Mouse (Mus musculus): ENCODE measurements at regions not wholly inside any gene's neighbourhood (a gene's known extent, or its start where the extent isn't known, plus 50 kb on each side); places are given as distances from the start of the nearest gene placed in this dataset.

- DNase-seq (ENCODE audit: extremely low spot score, low read depth, low spot score) = no peak
Observed at GRCm38 (mm10) chr5:119557071-119557470, 113.4 kb upstream of the Tbx3 start.

- no peak for DNase-seq (ENCODE audit: extremely low spot score, low read depth, low spot score)
Observed at GRCm38 (mm10) chr5:119559696-119560095, 110.8 kb upstream of the Tbx3 start.

- DNase-seq (ENCODE audit: extremely low spot score, low read depth, low spot score) = no peak
Observed at GRCm38 (mm10) chr5:119560392-119560791, 110.1 kb upstream of the Tbx3 start.

GRCm38 (mm10) chr5:119561531-119561930 is 108.9 kb upstream of the Tbx3 start:
- no peak for DNase-seq (ENCODE audit: extremely low spot score, low read depth, low spot score)

DNA sequence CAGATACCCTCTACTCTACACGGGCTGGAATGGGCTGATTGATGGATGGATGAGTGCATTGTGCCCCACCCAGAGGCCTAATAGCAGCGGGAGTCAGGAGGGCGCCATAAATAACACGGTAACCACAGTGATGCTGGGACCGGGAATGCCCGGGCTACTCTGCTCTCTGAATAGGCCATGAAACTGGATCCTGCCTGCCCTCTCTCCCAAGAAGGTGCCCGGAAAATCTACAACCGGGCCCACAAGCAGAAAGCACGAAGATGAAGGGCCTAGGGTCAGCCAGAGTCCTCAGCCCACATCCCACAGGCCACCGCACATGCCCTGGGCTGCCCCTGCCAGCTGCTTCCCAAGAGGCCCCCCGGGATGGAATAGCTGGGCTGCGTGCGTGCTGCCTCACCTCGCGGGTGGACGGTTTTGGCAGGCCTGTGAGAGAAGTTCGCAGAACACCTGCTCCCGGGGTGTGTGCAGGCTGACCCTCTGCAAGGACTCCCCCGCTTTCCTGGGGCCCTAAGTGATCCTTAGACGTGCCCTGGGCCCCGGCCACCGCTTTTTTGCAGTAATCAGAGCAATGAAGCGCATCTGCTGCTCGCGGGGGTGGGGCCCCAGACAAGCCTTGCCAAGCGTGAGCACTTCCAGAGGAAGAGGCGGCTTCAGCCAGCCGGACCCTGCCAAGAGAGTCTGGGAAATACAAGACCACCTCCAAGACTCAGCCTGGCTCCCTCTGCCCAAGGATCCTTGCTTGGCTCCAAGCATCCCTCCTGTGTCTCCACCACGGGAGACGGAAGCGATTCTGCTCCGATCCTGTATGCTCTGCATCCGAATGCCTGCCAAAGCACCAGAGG is 106.7 kb upstream of the Tbx3 start:
- no peak for DNase-seq (ENCODE audit: extremely low spot score, low read depth, low spot score)

DNA sequence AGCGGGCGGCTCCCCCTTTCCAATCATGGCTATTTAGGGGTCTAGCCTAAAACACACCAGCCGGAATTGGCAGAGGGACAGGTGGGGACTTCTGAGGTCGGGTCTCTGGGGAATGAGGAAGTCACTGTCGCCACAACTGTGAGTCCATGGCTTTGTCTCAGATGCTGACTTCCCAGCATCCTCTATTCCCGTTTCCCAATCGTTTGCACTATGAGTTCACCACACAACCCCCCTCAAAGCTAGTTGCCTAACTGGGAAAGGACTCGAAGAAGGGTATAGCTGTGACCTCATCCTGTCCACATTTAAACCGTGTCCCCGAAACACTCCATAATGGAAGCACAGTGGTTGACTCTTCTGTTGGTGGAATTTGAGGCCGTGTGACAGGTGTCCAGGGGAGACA is 102.8 kb upstream of the Tbx3 start:
- DNase-seq (ENCODE audit: extremely low spot score, low read depth, low spot score) = no peak

DNA sequence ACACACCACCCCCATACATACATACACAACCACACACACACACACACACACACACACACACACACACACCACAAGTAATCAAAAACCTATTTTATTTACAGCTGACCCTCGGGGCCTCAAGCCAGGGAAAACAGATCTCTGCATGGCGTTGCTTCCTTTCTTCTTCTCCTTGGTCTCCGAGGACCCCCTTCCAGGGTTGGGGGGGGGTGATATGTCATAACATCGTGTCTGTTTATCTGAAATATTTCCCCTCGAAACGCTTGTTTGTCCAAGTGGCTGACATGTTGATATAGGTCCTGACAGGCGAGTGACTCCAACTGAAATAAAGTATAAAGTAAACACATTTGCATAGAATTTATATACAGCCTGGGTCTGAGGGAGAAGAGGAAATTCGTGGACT is 100.4 kb upstream of the Tbx3 start:
- DNase-seq (ENCODE audit: extremely low spot score, low read depth, low spot score) = no peak

DNA sequence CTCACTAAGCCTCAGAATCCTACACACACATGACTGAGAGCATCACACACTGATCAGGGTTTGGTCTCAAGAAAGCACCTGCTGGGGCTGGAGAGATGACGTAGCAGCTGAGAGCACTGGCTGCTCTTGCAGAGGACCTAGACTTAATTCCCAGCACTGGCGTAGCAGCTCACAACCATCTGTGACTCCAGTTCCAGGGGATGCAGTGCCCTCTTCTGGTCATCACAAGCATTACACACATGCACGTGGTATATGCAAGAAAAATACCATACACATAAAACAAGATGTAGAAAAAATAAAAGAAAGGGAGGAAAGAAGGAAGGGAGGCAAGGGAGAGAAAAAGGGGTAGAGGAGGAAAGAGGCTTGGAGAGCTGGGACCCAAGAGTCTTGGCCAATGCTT is 98.8 kb upstream of the Tbx3 start:
- no peak for DNase-seq (ENCODE audit: extremely low spot score, low read depth, low spot score)

GRCm38 (mm10) chr5:119575124-119575523 is 95.3 kb upstream of the Tbx3 start:
- DNase-seq (ENCODE audit: extremely low spot score, low read depth, low spot score) = no peak

DNA sequence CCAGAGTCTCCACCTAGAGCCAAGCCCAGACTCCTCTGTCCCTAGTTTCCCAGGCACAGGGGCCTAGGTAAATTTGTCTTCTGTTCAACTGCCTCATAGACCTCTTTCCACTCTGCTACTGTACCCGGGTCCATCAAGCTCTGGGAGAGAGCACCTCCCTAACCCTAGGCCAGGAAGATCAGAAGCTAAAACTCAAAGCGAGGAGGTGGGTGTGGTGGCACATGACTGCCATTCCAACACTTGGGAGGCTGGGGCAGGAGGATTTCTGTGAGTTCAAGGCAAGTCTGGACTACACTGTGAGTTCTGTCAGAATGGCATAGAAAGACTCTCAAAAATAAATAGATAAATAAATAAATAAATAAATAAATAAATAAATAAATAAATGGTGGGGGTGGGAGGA is 91.2 kb upstream of the Tbx3 start:
- DNase-seq (ENCODE audit: extremely low spot score, low read depth, low spot score) = no peak

DNA sequence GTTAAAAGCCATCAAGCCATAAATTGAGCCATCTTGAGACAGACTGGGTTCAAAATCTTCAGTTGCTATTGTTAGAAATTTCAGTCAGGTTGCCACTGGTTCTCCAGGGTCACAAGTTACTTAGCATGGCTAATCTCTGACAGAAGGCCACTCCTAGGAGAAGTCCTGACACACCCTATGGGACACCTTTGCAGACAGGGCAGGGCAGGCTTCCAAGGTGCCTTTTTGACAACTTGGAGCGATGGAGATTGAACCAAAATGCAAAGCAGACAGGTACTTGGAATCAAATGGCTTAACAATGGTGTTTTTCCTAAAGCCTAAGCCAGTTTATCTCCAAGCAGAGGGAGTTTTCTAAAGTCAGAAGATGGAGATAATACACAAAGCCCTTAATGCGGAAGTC is 90.7 kb upstream of the Tbx3 start:
- no peak for DNase-seq (ENCODE audit: extremely low spot score, low read depth, low spot score)

DNA sequence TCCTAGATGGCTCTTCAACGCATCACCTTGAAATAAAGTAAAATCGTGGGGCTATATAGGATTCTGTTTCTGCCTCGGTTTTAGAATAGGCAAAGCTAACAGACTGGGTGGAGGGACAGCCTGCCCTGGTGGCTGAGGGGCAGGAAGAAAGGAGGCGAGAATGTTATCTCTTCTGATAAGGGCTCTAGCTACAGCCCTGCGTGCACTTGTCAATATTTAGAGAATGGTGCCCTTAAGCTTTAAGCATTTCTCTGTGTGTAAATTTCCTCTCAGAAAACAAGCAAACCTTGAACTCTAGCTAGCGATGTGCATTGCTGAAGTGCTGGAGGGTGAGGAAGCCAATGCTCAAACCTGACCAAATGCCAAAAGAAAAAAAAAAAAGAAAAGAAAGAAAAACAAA is 90.1 kb upstream of the Tbx3 start:
- DNase-seq (ENCODE audit: extremely low spot score, low read depth, low spot score) = no peak

GRCm38 (mm10) chr5:119580798-119581197 is 89.7 kb upstream of the Tbx3 start:
- no peak for DNase-seq (ENCODE audit: extremely low spot score, low read depth, low spot score)

- DNase-seq (ENCODE audit: extremely low spot score, low read depth, low spot score) = no peak
Observed at GRCm38 (mm10) chr5:119584389-119584788, 86.1 kb upstream of the Tbx3 start.

GRCm38 (mm10) chr5:119584914-119585313 is 85.6 kb upstream of the Tbx3 start:
- DNase-seq (ENCODE audit: extremely low spot score, low read depth, low spot score) = no peak

- no peak for DNase-seq (ENCODE audit: extremely low spot score, low read depth, low spot score)
Observed at GRCm38 (mm10) chr5:119586391-119587058, 83.9 kb upstream of the Tbx3 start.

GRCm38 (mm10) chr5:119587239-119587811 is 83.1 kb upstream of the Tbx3 start:
- DNase-seq (ENCODE audit: extremely low spot score, low read depth, low spot score) = no peak

- DNase-seq (ENCODE audit: extremely low spot score, low read depth, low spot score) = no peak
Observed at GRCm38 (mm10) chr5:119588340-119589272, 81.9 kb upstream of the Tbx3 start.

DNA sequence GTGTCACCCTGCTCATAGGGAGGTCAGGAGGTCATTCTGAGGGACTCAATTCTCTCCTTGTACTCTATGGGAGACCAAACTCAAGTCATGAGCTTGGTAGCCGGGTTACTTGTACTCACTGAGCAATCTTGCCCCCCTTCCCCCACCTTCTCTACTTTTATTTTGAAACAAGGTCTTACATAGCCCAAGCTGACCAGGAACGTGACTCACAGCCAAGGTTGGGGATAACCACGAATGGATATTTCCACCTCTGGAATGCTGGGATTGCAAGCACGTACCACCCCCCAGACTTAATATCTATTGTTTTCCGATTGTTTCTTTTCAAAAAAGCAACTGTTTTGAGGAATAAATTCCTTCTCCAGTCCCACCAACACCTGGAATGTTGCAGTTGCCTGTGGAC is 79.2 kb upstream of the Tbx3 start:
- DNase-seq (ENCODE audit: extremely low spot score, low read depth, low spot score) = no peak

DNA sequence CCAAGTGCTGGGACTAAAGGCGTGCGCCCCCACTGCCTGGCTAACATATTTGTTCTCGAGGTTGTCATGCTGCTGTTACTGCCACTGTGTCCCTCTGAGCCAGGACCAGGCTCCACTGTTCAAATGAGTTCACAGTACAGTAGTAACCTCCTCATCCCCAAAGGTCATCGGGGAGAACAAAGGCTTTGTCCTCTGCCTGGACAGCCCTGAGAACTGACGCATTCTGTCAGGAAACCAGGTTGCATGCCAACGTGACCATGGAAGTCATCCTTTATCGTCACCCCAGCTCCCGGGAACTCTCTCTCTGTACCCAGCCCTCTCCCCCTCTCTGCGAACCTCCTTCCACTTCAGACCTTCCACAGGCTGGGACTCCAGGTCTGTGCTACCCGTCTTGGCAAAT is 77.6 kb upstream of the Tbx3 start:
- no peak for DNase-seq (ENCODE audit: extremely low spot score, low read depth, low spot score)

- DNase-seq (ENCODE audit: extremely low spot score, low read depth, low spot score) = no peak
Observed at GRCm38 (mm10) chr5:119594541-119594940, 75.9 kb upstream of the Tbx3 start.

Measured in hindlimb bud, embryonic 11.5 days (tissue).